Mouse (Mus musculus) ES-Bruce4 (cell line): ENCODE data around the gene Cry2. TPM values are rescaled to one million over a fixed set of nuclear protein-coding genes. Genes with fewer than 3 reads are reported as not detected.

Experiments
- H3K27ac ChIP-seq: 2 replicates; pipeline ENCODE4 v1.5.1; 2012; ENCODE audit warnings: low read length, inconsistent platforms; ENCODE audit not compliant: insufficient read depth
- H3K27me3 ChIP-seq: 2 replicates; pipeline ENCODE4 v1.6.1; 2012; ENCODE audit warnings: mild to moderate bottlenecking, low read length, inconsistent platforms; ENCODE audit not compliant: control insufficient read depth, poor library complexity, insufficient read depth, severe bottlenecking
- H3K36me3 ChIP-seq: 2 replicates; pipeline ENCODE4 v1.6.1; 2012; ENCODE audit warnings: inconsistent platforms, mild to moderate bottlenecking, low read length, moderate library complexity; ENCODE audit not compliant: control insufficient read depth, poor library complexity, insufficient read depth, severe bottlenecking
- H3K4me1 ChIP-seq: one replicate; pipeline ENCODE4 v1.8.1; 2011; ENCODE audit warnings: low read length; ENCODE audit not compliant: control insufficient read depth, insufficient read depth
- H3K4me3 ChIP-seq: 2 replicates; pipeline ENCODE4 v1.5.1; 2011; ENCODE audit warnings: low read depth, mild to moderate bottlenecking, low read length
- H3K9ac ChIP-seq: 2 replicates; pipeline ENCODE4 v1.6.1; 2012; ENCODE audit warnings: low read depth, mild to moderate bottlenecking, inconsistent platforms; ENCODE audit not compliant: poor library complexity, severe bottlenecking
- H3K9me3 ChIP-seq: replicated peaks from 2 replicates; pipeline ENCODE4 v1.6.1; 2012; ENCODE audit warnings: mild to moderate bottlenecking, low read length, inconsistent platforms; ENCODE audit not compliant: control insufficient read depth, poor library complexity, insufficient read depth, severe bottlenecking
- CTCF ChIP-seq: IDR thresholded peaks from one replicate; pipeline ENCODE4 v1.8.1; 2011; ENCODE audit warnings: low read depth, low read length
- EP300 ChIP-seq: IDR thresholded peaks from 2 replicates; pipeline ENCODE4 v1.6.1; 2011; ENCODE audit warnings: low read depth, low read length; ENCODE audit not compliant: insufficient read depth
- POLR2A ChIP-seq: IDR thresholded peaks from one replicate; pipeline ENCODE4 v1.8.1; 2011; ENCODE audit warnings: low read length; ENCODE audit not compliant: insufficient read depth
- polyA plus RNA-seq: library from polyadenylated mRNA; stranded (reverse); fragments of >200 nt; gene quantifications from 2 replicates; pipeline ENCODE4 v1.2.4, GENCODE M21; 2011; ENCODE audit warnings: low read depth; ENCODE audit not compliant: missing spikeins, insufficient read depth, insufficient read length

The Cry2 gene
- polyA plus RNA-seq, 1 experiment, result 9.9 TPM

DNA sequence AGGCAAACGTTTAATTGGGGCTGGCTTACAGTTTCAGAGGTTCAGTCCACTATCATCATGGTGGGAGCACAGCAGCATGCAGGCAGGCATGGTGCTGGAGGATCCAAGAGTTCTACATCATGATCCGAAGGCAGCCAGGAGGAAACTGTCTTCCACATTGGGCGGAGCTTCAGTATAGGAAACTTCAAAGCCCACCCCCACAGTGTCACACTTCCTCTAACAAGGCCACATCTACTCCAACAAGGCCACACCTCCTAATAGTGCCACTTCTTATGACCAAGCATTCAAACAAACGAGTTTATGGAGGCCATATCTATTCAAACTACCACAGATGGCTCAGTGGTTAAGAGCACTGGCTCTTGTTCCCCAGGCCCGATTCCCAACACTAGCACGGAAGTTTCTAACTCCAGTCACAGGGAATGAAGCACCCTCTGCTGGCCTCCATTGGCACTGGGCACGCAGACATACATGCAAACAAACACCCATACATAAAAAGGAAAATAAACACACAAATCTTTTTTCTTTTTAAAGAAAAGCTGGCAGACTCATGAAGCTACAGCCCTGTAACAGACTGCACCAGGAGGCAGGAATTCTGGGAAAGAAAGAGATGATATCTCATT is 13.4 kb upstream of the Cry2 start:
- Histone ChIP-seq H3K9ac (no peak overlapping the region), H3K4me3 (no peak overlapping the region), H3K27ac (no peak overlapping the region), H3K9me3 (no peaks in the 10 kb centered on the region), H3K27me3 (no peaks in the 10 kb centered on the region), H3K4me1 (no peaks in the 10 kb centered on the region), H3K36me3 (no peaks in the 10 kb centered on the region)
- TF ChIP-seq EP300, result no peak
- peak; percentile 36 for TF ChIP-seq CTCF

DNA sequence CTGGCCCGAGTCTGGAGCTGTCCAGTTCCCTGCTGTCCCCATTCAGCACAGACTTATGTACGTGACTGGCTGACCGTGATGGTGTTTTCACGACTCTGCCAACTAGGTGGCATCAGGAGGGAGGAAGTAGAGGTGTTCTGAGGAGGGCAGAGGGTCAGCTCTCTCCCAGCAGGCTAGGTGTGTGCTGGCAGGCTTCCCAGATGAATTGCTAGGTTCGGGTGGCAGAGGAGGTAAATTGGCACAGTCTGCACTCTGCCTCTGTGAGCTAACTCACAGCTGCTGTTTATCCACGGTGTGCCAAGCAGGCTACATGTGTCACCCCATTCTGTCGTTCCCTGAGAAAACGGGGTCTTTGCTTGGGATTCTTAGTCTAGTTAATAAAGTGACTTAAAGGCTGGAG is 12.8 kb upstream of the Cry2 start:
- Histone ChIP-seq H3K9ac (no peak overlapping the region), H3K4me3 (no peak overlapping the region), H3K27ac (no peak overlapping the region), H3K36me3 (no peaks in the 10 kb centered on the region), H3K9me3 (no peaks in the 10 kb centered on the region), H3K4me1 (no peaks in the 10 kb centered on the region), H3K27me3 (no peaks in the 10 kb centered on the region)
- TF ChIP-seq CTCF (no peak), POLR2A (no peak), EP300 (no peak)

DNA sequence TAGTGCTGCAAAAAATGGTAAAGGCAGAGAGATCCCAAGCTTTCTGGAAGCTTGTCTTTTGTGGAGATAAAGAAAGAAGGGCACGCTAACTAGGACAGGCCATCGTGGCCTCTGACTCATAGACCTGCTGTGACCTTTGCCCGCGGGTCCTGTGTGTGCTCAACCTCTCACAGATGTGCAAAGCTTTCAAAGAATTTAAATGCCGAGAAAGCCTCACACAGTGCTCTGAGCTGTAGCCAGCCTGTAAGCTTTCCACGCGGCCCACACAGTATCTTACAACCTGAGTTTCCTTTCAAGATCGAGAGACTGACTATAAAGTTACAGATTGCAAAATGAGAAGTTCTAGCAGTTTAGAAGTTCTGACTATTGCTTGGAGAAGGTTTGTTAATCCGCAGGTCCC is 12.0 kb upstream of the Cry2 start:
- Histone ChIP-seq H3K36me3 (no peaks in the 10 kb centered on the region), H3K9ac (no peak overlapping the region), H3K4me3 (no peak overlapping the region), H3K9me3 (no peaks in the 10 kb centered on the region), H3K4me1 (no peaks in the 10 kb centered on the region), H3K27me3 (no peaks in the 10 kb centered on the region), H3K27ac (no peak overlapping the region)
- TF ChIP-seq CTCF (no peak), POLR2A (no peak), EP300 (no peak)

DNA sequence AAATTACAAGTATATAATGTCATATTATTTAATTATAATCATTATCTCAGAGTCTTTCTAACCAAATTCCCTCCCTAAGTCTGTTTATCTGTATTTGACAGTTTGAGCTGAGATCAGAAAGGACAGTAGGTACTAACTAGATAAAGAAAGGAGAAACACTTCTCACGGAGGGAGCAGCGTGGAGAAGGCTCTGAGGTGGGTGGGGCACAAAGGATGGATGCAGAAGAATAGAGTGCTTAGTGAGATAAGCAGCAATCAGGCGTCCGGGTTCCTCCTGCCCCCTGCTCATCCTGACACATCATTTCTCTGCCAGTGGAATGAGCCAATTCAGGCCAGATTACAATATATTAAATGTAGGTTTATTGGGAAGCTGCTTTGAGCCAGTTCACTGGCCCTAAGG is 10.5 kb upstream of the Cry2 start:
- no peak overlapping the region for H3K9ac ChIP-seq
- H3K27ac ChIP-seq, result no peak overlapping the region
- H3K36me3 ChIP-seq, result no peaks in the 10 kb centered on the region
- H3K27me3 ChIP-seq, result no peaks in the 10 kb centered on the region
- TF ChIP-seq CTCF (no peak), POLR2A (no peak)
- no peak overlapping the region for H3K4me3 ChIP-seq
- no peaks in the 10 kb centered on the region for H3K4me1 ChIP-seq
- H3K9me3 ChIP-seq, result no peaks in the 10 kb centered on the region

DNA sequence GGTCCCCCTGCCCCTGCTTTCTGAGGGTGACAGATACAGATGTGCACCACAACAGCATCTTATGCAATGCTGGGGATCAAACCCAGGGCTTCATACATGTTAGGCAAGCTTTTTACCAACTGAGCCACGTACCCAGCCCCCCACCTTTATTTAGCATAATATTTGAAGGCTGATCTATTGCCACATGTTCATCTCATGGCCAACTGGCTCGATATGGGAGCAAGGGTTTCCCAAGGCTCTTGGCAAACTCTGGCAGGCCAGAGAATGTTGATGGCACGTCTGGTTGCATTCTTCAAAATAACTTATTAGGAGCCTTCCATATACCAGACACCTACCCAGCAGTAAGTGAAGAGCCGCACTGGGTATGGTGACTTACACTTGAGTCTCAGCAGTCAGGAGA is 9.5 kb upstream of the Cry2 start:
- Histone ChIP-seq H3K9me3 (no peaks in the 10 kb centered on the region), H3K9ac (no peak overlapping the region), H3K27ac (no peak overlapping the region), H3K4me3 (no peak overlapping the region), H3K27me3 (no peaks in the 10 kb centered on the region), H3K4me1 (no peaks in the 10 kb centered on the region), H3K36me3 (no peaks in the 10 kb centered on the region)
- no peak for TF ChIP-seq POLR2A
- no peak for TF ChIP-seq CTCF
- no peak for TF ChIP-seq EP300

DNA sequence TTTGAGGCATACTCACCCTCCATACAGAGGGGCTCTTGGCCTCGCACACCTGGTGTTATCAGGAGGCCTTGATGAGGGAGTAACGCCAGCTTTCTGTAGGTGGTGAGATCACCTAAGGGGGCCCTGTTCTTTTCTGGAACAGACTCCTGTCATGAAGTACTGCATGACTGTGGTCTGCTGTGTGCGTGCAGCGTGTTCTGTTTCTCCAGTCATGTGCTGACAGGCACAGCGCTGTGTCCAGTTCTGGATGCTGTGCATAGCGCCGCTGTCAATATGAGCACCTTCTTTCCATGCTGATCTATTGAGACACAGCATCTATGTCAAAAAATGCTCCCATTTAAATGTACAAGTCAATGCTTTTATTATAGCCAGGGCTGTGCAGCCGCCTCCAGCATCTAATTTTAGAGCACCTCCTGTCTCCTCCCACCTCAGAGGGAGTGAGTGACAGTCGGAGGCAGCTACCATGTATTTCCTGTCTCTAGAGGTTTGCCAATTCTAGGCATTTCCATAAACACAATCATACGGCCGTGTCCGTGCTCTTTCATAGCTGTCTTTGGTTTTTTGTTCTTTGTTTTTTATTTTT is 8.7 kb upstream of the Cry2 start:
- no peak for TF ChIP-seq CTCF
- TF ChIP-seq POLR2A, result no peak
- no peak for TF ChIP-seq EP300

More for the DNA sequence above, 8.7 kb upstream of the Cry2 start:
- Histone ChIP-seq H3K4me3 (no peak overlapping the region), H3K36me3 (no peaks in the 10 kb centered on the region), H3K4me1 (no peaks in the 10 kb centered on the region), H3K27me3 (no peaks in the 10 kb centered on the region), H3K27ac (no peak overlapping the region), H3K9ac (no peak overlapping the region), H3K9me3 (no peaks in the 10 kb centered on the region)
